ENCODE assay signal across 8 mouse cellular contexts in genomic region chr4:34551098-34551809, GRCm38 (mm10). TPM values are rescaled to one million over a fixed set of nuclear protein-coding genes. Genes with fewer than 3 reads are reported as not detected.
DNase-seq lines count a peak whose midpoint lies in the region; ATAC-seq and TF ChIP-seq lines count a peak whose summit lies in the region.

No protein-coding gene starts in this region.

- H3K4me3 ChIP-seq in hindbrain, postnatal 0 days (ENCODE audit: low read length): peak overlapping the region; percentile 88
- H3K4me3 ChIP-seq in limb, embryonic 13.5 days: peak overlapping the region; percentile 98
- H3K4me3 ChIP-seq in midbrain, embryonic 14.5 days (replicated peaks; ENCODE audit: low read depth, low read length): peak overlapping the region; percentile 98
- H3K4me3 ChIP-seq in stomach, embryonic 14.5 days (ENCODE audit: low read depth, low read length): peak overlapping the region; percentile 99

- peak overlapping the region; percentile 66 for H3K4me2 ChIP-seq in hindbrain, postnatal 0 days (ENCODE audit: low read depth, low read length)
- H3K4me2 ChIP-seq in limb, embryonic 13.5 days (replicated peaks): peak overlapping the region; percentile 69
- peak overlapping the region; percentile 83 for H3K4me2 ChIP-seq in midbrain, embryonic 14.5 days (ENCODE audit: low read length)
- H3K4me2 ChIP-seq in stomach, embryonic 14.5 days (replicated peaks; ENCODE audit: low read depth, low read length): peak overlapping the region; percentile 54

- DNase-seq in 3134 (ENCODE audit: extremely low read depth, insufficient read length, low spot score): peak; percentile 78
- peak; percentile 79 for DNase-seq in ZHBTc4 (ENCODE audit: low read depth, low spot score)
- DNase-seq in gastrocnemius, adult 8-10 months (ENCODE audit: low spot score in 2 of 2): peak; percentile 21 to 41
- DNase-seq in hindbrain, postnatal 0 days (ENCODE audit: low spot score): peak; percentile 82
- DNase-seq in midbrain, embryonic 14.5 days: peak; percentile 76

- peak overlapping the region; percentile 93 for H3K9ac ChIP-seq in hindbrain, postnatal 0 days (replicated peaks; ENCODE audit: low read length)
- peak overlapping the region; percentile 98 for H3K9ac ChIP-seq in limb, embryonic 13.5 days
- H3K9ac ChIP-seq in midbrain, embryonic 14.5 days (replicated peaks; ENCODE audit: low read length): peak overlapping the region; percentile 96
- H3K9ac ChIP-seq in stomach, embryonic 14.5 days (replicated peaks; ENCODE audit: low read depth, low read length): peak overlapping the region; percentile 97

- under 1% methylated on average over 46 of the region's 50 CpGs for WGBS in hindbrain, postnatal 0 days
- WGBS in limb, embryonic 13.5 days: under 1% methylated on average over 50 of the region's 50 CpGs
- WGBS in midbrain, embryonic 14.5 days: under 1% methylated on average over 50 of the region's 50 CpGs
- under 1% methylated on average over 50 of the region's 50 CpGs for WGBS in stomach, embryonic 14.5 days

- ATAC-seq in common myeloid progenitor, adult 5-6 weeks (replicated peaks; ENCODE audit: low read depth, poor library complexity, severe bottlenecking): peak; percentile 65
- peak; percentile 72 for ATAC-seq in hindbrain, postnatal 0 days
- peak; percentile 67 for ATAC-seq in limb, embryonic 13.5 days (ENCODE audit: low FRiP score, low read depth)
- ATAC-seq in midbrain, embryonic 14.5 days (ENCODE audit: low FRiP score, low TSS enrichment): peak; percentile 51
- ATAC-seq in stomach, embryonic 14.5 days (ENCODE audit: insufficient number of reproducible peaks, insufficient read depth, low FRiP score, low read depth): peak; percentile 78

- 0 out of 2 replicates have a peak, but pooled peaks cover 17% of the 10 kb centered on the region for H3K4me1 ChIP-seq in hindbrain, postnatal 0 days (ENCODE audit: insufficient read depth, low read length)
- peaks cover 26% of the 10 kb centered on the region for H3K4me1 ChIP-seq in limb, embryonic 13.5 days
- H3K4me1 ChIP-seq in midbrain, embryonic 14.5 days (ENCODE audit: control insufficient read depth, insufficient read depth, low read length): peaks cover 35% of the 10 kb centered on the region
- peaks cover 13% of the 10 kb centered on the region; the same call in 1 of the 2 replicates for H3K4me1 ChIP-seq in stomach, embryonic 14.5 days (ENCODE audit: control insufficient read depth, insufficient read depth, low read length)

- peak overlapping the region; percentile 92 for H3K27ac ChIP-seq in hindbrain, postnatal 0 days
- H3K27ac ChIP-seq in limb, embryonic 13.5 days: peak overlapping the region; percentile 94
- peak overlapping the region; percentile 94 for H3K27ac ChIP-seq in midbrain, embryonic 14.5 days (replicated peaks; ENCODE audit: low read depth, low read length)
- peak overlapping the region; percentile 97 for H3K27ac ChIP-seq in stomach, embryonic 14.5 days (ENCODE audit: low read length)

- H3K36me3 ChIP-seq in hindbrain, postnatal 0 days (ENCODE audit: insufficient read depth, low read length): no peaks in the 10 kb centered on the region
- H3K36me3 ChIP-seq in limb, embryonic 13.5 days: peaks cover 9% of the 10 kb centered on the region; the same call in 1 of the 2 replicates
- H3K36me3 ChIP-seq in midbrain, embryonic 14.5 days (ENCODE audit: control insufficient read depth, insufficient read depth, low read length): 0 out of 2 replicates have a peak, but pooled peaks cover 3% of the 10 kb centered on the region
- H3K36me3 ChIP-seq in stomach, embryonic 14.5 days (ENCODE audit: control insufficient read depth, insufficient read depth, low read length): no peaks in the 10 kb centered on the region

- no peaks in the 10 kb centered on the region for H3K9me3 ChIP-seq in hindbrain, postnatal 0 days (ENCODE audit: low read length)
- H3K9me3 ChIP-seq in limb, embryonic 13.5 days: no peaks in the 10 kb centered on the region
- H3K9me3 ChIP-seq in midbrain, embryonic 14.5 days (ENCODE audit: control insufficient read depth, low read length): no peaks in the 10 kb centered on the region
- H3K9me3 ChIP-seq in stomach, embryonic 14.5 days (ENCODE audit: control insufficient read depth, low read depth, low read length): no peaks in the 10 kb centered on the region

- TF ChIP-seq CTCF in hindbrain, postnatal 0 days (IDR thresholded peaks at IDR 0.05; ENCODE audit: low read depth): no peak

- H3K27me3 ChIP-seq in hindbrain, postnatal 0 days (ENCODE audit: insufficient read depth, low read length): no peaks in the 10 kb centered on the region
- no peaks in the 10 kb centered on the region for H3K27me3 ChIP-seq in limb, embryonic 13.5 days
- no peaks in the 10 kb centered on the region for H3K27me3 ChIP-seq in midbrain, embryonic 14.5 days (ENCODE audit: control insufficient read depth, insufficient read depth, low read length)
- no peaks in the 10 kb centered on the region for H3K27me3 ChIP-seq in stomach, embryonic 14.5 days (ENCODE audit: control insufficient read depth, insufficient read depth, low read length)

RNA-seq across cellular contexts. Expression of gene Akirin2, which starts 0.5 kb away (rescaled TPM):
- 42.0 and 60.8 TPM in 2 replicates for total RNA-seq in common myeloid progenitor, adult 5-6 weeks (2017)
- total RNA-seq in gastrocnemius, adult 8-10 months (2022): 10 to 100 TPM; 40.6 to 50.8 (median 44.0) TPM
- total RNA-seq in hindbrain, postnatal 0 days (2014; rRNA removed): 75.7 and 82.1 TPM in 2 replicates
- 77.5 and 82.5 TPM in 2 replicates for polyA plus RNA-seq in hindbrain, postnatal 0 days (2015; fragmentation: Nextera tagmentation; extraction: Ambion mirVana)
- polyA plus RNA-seq in limb, embryonic 13.5 days (2015; fragmentation: Nextera tagmentation; extraction: Ambion mirVana): 53.8 and 59.7 TPM in 2 replicates
- polyA plus RNA-seq in midbrain, embryonic 14.5 days (2014; fragmentation: Nextera tagmentation; extraction: Ambion mirVana): 86.8 and 102 TPM in 2 replicates
- 42.8 and 44.9 TPM in 2 replicates for polyA plus RNA-seq in stomach, embryonic 14.5 days (2014; fragmentation: Nextera tagmentation; extraction: Ambion mirVana)

Comparison
In these comparisons a context has a peak if more than half of its experiments do, and no peak if none do; other contexts are left out.
1. Peak in every context shown above with its lines: DNase-seq, ATAC-seq, H3K4me3 ChIP-seq and H3K27ac ChIP-seq.
2. DNase-seq: peak in every context shown above with its lines; median percentile 82 in hindbrain, postnatal 0 days; 79 in ZHBTc4; 78 in 3134; 76 in midbrain, embryonic 14.5 days; 31 in gastrocnemius, adult 8-10 months.